ENCODE assay signal across 15 mouse cellular contexts in the genomic region with DNA sequence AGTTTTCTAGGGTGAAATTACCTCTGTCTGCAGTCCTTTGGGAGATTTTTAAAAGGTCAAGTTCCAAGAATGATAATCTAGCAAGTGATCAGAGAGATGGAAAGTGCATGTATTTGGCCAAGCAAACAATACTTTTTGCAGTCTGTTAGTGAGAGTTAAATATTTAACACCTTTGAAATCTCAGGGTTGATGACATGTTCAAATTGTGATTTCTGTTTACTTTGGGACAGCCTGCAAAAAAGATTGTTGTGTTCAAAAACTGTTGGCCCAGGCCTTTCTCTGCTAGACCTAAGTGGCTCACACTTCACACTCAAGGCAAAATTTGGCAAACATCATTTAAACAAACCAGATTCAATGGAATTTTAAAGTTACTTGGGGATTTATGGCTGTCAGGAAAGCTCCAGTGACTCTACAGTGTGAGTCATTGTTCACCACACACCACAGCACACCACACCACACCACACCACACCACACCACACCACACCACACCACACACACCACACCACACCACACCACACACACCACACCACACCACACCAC.
"Had no signal": no experiment of that assay in that cellular context is flagged by ENCODE, and none has a peak within 500 bp of the region (broad histone marks: within the 10 kb centered on the region; RNA-seq: fewer than 3 reads in every experiment).

No protein-coding gene starts in this region.

- H3K27ac ChIP-seq: intestine, embryonic 15.5 days; kidney, embryonic 15.5 days; limb, embryonic 12.5 days; liver, embryonic 15.5 days; lung, embryonic 15.5 days; macrophage; midbrain, embryonic 15.5 days; neural tube, embryonic 12.5 days; stomach, postnatal 0 days had no signal

- H3K9ac ChIP-seq: intestine, embryonic 15.5 days; kidney, embryonic 15.5 days; limb, embryonic 12.5 days; liver, embryonic 15.5 days; lung, embryonic 15.5 days; midbrain, embryonic 15.5 days; neural tube, embryonic 12.5 days had no signal

- H3K4me3 ChIP-seq: intestine, embryonic 15.5 days; kidney, embryonic 15.5 days; limb, embryonic 12.5 days; liver, embryonic 15.5 days; lung, embryonic 15.5 days; midbrain, embryonic 15.5 days; neural tube, embryonic 12.5 days had no signal

- DNase-seq: kidney, postnatal 25 days; layer of hippocampus, adult 9-11 months; liver; thymus, postnatal 4 days had no signal

- H3K4me2 ChIP-seq: intestine, embryonic 15.5 days; kidney, embryonic 15.5 days; limb, embryonic 12.5 days; liver, embryonic 15.5 days; lung, embryonic 15.5 days; midbrain, embryonic 11.5 days; midbrain, embryonic 15.5 days; neural tube, embryonic 12.5 days had no signal

- H3K4me1 ChIP-seq: intestine, embryonic 15.5 days; limb, embryonic 12.5 days; liver, embryonic 15.5 days; megakaryocyte, embryonic 14.5 days; midbrain, embryonic 15.5 days had no signal

- ATAC-seq: intestine, embryonic 15.5 days; midbrain, embryonic 15.5 days had no signal

- H3K27me3 ChIP-seq: intestine, embryonic 15.5 days; kidney, embryonic 15.5 days; limb, embryonic 12.5 days; liver, embryonic 15.5 days; lung, embryonic 15.5 days; megakaryocyte, embryonic 14.5 days; midbrain, embryonic 15.5 days; neural tube, embryonic 12.5 days had no signal

- H3K36me3 ChIP-seq: intestine, embryonic 15.5 days; kidney, embryonic 15.5 days; limb, embryonic 12.5 days; liver, embryonic 15.5 days; lung, embryonic 15.5 days; midbrain, embryonic 15.5 days; neural tube, embryonic 12.5 days had no signal

- H3K9me3 ChIP-seq: intestine, embryonic 15.5 days; kidney, embryonic 15.5 days; limb, embryonic 12.5 days; liver, embryonic 15.5 days; lung, embryonic 15.5 days; midbrain, embryonic 15.5 days; neural tube, embryonic 12.5 days had no signal
